Mouse (Mus musculus) lung, adult 2 months (tissue): ENCODE measurements around the gene Arih2.

ENCODE experiments used
- CTCF ChIP-seq: fragments of 200-500 bp; IDR thresholded peaks from 2 replicates; pipeline ENCODE4 v1.5.1; 2011; ENCODE audit warnings: mild to moderate bottlenecking, low read length, control low read depth; ENCODE audit not compliant: insufficient read depth
- POLR2A ChIP-seq: fragments of 200-500 bp; IDR thresholded peaks from 2 replicates; pipeline ENCODE4 v1.6.1; 2011; ENCODE audit warnings: low read depth, mild to moderate bottlenecking, control low read depth, low read length, borderline replicate concordance; ENCODE audit errors: extremely low read depth

DNA sequence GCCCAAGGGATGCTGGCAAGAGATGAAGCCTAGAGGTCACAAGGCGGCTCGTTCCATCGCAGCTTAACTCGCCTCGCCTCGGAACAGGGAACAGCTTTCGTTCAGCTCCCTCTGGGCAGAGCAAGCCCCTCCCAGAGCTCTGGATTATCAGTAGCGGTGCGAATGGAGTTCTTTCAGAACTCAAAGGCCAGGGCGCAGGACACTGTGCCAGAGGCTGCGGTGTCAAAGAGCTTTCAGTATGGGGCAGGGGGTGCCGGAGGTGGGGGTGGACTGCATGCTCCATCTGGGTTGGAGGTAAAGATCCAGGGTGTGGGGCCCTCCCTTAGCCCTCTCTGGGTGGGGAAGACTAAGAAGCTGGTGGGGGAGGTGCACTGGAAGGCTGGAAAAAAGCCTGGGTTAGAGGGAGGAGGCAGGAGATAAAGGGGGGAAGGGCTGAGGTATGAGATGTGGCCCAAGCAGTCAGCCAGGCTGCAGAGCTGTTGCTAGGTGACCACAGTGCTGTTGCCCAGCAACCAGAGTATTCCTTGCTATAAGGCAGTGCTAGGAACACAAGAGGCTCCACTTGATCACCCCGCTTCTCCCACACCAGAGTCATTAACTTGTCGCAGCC, 61.5 kb downstream of the Arih2 start:
- TF ChIP-seq CTCF: no peak
- no peak for TF ChIP-seq POLR2A
